Mouse (Mus musculus) adrenal gland, adult 2 months (tissue): ENCODE results near the gene Olfr921. TPM values are rescaled to one million over a fixed set of nuclear protein-coding genes. Genes with fewer than 3 reads are reported as not detected.

Experiments
- DNase-seq: peaks from one replicate; pipeline ENCODE4 v3.0.0; 2021
- long read RNA-seq: library from polyadenylated mRNA; stranded (forward); transcript quantifications from one replicate; pipeline ENCODE4 v2.0.0, GENCODE M21; 2021
- polyA plus RNA-seq: library from polyadenylated mRNA; depleted of rRNA; stranded (reverse); fragments of >200 nt; gene quantifications from 2 replicates; pipeline ENCODE4 v1.2.3, GENCODE M21; 2012; rRNA removed
- total RNA-seq, 2 experiments: library from RNA; stranded (reverse); gene quantifications; 2 replicates each; pipeline ENCODE4 v1.2.3; 2021

Olfr921 gene
- total RNA-seq (not detected), polyA plus RNA-seq (not detected in 2 replicates)
- long read RNA-seq: 0 reads

DNA sequence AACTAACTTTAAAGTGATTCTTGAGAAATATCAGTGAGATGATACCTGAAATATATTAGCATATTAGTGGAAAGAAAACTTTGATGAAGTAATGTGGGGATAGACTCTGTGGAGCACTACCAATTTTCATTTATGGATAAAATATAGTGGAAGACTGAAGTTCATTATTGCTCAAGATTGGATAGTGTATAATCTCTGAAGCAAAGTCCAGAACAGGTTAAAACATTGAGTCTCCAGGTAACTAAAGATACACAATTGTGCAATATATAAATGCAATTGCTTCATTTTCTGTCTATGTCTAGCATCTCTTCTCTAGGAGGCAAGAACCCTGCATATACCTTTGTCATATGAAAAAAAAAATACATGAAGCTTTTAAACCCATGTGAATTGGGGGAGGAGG, at the start of gene Olfr921:
Gene Olfr921 (plus strand): TSS at position 301 of the 400 bp plus-strand sequence.
- no peak for DNase-seq

DNA sequence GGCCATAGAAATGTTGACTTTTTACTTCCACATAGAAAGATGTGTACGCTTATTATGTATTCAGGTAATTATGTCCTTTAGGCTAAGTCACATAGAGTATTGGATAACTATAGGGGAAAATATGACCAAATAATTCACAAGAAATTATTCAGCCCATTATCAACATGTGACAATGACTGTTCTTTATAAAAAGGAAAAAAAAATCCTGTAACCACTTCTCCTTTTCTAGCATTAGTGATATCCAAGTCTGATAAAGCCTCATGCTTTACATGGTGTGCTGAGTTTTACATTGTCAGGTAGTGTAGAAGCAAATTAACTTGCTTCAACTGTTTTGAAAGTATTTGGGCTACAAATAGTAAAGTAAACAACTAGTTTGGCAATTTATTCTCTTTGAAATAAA, 48.8 kb upstream of the Olfr921 start:
- no peak for DNase-seq

DNA sequence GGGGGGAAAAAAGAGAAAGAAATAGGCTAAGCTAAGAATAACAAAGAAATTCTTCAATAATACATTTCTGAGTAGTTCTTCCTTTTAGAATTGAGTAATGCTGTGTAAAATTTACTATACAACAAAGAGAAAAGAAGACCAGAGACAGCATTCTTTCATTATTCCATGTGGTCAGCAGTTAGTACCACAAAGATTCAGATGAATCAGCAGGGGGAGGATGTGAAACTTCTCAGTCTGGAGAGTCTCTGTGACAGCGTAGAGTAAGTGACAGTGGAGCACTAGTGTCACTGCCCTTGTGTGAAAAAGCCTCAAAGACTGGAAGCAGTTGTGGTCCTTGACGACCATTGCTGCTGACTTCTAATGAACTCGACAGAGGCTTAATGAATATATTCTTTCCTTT, 44.6 kb upstream of the Olfr921 start:
- no peak for DNase-seq

DNA sequence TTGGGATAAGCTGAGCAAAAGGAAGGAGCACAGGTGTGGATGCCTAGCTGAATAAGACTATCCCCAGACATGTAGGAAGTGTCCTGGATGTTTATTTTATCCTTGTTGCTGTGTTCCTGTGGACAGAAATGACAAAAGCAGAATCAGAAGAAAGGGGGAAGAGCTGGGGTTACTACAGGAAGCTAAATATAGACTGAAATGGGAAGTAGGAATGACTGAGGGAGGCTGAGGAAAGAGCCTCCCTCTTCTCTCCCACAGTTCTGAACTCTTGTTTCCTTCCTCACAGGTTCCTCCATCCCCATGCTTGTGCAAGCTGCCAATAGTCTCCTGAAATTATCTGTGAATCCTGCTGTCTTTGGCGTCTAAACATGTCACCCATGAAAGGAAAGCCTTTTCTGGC, 31.5 kb upstream of the Olfr921 start:
- no peak for DNase-seq

DNA sequence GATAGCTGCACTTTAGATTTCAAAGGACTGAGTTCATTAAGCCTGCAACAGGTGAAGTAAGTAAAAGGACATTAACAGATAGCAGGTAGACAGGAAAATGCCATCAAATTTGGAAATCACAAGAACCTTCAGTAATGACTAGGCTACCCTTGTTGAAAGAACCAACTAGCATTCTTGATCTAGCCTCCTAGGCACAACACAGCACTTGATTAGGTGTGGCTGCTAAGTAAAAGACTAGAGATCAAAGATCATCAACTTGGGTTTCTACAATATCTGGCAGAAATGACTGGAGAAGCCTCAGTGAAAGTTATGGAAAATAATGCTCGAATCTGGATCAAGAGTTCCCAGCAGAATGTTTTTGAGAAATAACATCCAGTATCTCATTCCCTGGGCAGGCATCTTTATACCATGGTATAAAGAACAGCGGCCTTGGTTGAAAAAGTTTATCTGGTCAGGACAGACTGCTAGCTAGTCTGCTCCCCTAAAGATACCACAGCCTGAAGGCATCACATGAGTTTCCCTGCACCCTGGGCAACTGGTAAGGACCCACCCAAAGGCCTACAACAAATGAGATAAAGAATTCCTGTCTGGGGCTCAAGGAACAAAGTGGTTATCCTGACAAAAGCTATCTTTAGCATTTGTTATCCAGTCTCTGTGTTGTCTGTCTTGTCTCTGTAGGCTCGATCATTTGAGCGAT, 28.1 kb upstream of the Olfr921 start:
- no peak for DNase-seq

DNA sequence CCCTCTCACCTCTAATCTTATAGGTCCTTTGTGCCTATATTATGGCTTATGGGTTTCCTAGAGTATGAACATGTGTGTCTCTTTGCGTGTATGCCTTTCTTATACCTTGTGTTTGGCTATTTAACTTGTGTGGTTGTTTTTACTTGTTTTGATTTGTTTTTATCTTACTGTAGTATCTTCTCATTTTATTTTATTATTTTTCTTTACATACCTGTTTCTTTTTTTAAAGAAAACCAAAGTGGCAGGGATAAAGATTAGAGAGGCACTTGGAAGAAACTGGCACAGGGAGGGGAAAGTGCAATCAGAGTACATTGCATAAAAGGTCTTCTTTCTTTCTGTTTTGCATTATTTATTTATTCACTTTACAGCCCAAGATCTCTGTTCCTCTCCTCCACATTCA, 20.9 kb upstream of the Olfr921 start, which contains the start of gene Olfr920:
Gene Olfr920 (plus strand): TSS at position 301 of the 400 bp plus-strand sequence.
- no peak for DNase-seq

DNA sequence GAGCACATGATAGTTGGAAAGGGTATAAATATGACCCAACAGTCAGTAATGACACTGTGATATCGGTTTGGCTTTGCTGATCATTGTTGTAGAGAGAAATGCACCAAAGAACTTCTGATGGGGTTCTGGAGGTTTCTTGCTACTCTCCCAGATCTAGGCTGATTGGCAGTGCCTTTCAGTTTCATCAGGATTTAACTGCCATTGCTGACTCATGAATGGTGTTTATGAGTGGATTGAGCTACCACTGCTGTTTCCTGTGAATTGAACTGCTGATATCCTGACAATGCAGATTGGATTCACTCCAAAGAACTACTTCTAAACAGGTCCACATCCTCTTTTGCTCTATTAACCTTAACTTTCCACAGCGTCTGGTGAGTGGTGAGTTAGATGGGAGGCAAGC, 19.8 kb downstream of the Olfr921 start:
- DNase-seq: no peak

DNA sequence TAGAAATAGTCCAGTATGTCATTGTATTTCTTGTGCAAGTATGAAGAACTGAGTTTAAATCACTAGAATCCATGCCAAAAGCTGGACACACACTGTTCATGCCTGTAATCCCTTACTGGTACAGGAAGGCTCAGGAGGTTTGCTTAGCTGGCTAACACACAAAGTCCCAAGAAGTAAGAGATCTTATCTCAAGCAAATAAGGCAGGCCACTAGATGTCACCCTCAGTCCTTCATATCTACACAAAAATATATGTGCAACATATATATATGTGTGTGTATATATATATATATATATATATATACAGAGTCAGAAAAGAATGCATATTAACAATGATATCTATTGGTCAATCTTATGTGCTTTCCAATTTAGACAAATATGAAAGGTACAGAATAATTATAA, 32.8 kb downstream of the Olfr921 start:
- DNase-seq: no peak

DNA sequence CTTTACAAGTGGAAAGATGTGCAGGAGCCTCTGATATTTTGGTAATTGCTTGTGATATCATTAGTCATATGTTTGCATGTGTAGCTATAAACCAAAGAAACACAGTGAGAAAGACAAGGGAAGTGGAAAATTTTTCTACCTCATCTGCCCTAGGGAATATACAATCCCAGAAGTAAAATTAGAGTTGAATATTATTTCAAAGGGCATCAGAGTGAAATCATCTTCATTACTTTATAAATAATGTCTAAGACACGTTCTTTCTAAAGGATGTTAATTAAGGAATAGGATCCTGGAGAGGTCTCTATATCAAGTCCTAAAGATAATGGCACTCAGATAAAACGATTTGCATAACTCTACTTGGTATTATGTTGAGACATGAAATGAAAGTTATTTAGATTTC, 41.4 kb downstream of the Olfr921 start, which contains the start of gene Olfr922:
Gene Olfr922 (plus strand): TSS at position 301 of the 400 bp plus-strand sequence.
- DNase-seq: no peak

DNA sequence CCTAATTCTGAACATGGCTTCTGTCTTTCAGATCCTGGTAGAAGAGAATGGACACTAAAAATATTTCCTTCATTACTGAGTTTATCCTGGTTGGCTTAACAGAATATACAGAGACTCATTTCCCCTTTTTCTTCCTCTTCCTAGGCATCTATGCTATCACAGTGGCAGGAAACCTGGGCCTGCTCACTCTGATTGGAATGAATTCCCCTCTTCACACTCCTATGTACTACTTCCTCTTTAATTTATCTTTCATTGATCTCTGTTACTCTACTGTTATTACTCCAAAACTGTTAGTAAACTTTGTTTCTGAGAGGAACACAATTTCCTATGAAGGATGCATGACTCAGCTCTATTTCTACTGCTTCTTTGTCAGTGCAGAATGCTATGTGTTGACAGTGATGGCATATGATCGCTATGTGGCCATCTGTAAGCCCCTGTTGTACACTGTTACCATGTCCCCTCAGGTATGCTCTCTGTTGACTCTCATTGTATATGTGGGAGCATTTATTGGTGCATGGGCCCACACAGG, 42.7 kb downstream of the Olfr921 start:
- no peak for DNase-seq

DNA sequence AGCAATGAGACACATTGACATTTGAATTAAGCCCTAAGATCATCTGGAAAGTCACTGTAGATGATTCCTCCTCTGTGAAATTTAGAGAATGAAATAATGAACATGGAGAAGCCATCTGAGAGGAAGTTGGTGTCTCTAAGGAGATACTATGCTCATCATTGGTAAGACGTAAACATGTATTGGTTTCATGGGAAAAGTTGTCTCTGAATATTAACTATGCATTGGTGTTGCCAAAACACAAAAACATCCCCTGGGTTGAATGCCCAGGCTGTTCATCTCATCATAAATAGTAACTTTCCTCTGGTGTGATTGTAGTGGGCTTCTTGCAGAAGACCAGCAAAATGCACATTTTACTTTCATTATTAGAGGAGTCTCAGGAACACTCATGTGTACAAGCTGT, 53.4 kb downstream of the Olfr921 start, which contains the start of gene Olfr923:
Gene Olfr923 (plus strand): TSS at position 301 of the 400 bp plus-strand sequence.
- no peak for DNase-seq

Other genes starting within 250 kb of the Olfr921 start
- gene Olfr910, start 235.2 kb upstream of the Olfr921 start, total RNA-seq: not detected
- not detected in 2 replicates for gene Olfr910, start 235.2 kb upstream of the Olfr921 start, polyA plus RNA-seq
- gene Olfr912, start 192.9 kb upstream of the Olfr921 start, total RNA-seq: not detected
- not detected in 2 replicates for gene Olfr912, start 192.9 kb upstream of the Olfr921 start, polyA plus RNA-seq
- gene Olfr913, start 180.3 kb upstream of the Olfr921 start, total RNA-seq: not detected
- gene Olfr913, start 180.3 kb upstream of the Olfr921 start, polyA plus RNA-seq: not detected in 2 replicates
- gene Olfr914, start 168.0 kb upstream of the Olfr921 start, total RNA-seq: not detected
- not detected in 2 replicates for gene Olfr914, start 168.0 kb upstream of the Olfr921 start, polyA plus RNA-seq
- gene Olfr916, start 113.2 kb upstream of the Olfr921 start, total RNA-seq: not detected
- gene Olfr916, start 113.2 kb upstream of the Olfr921 start, polyA plus RNA-seq: not detected in 2 replicates
- not detected for gene Olfr917, start 107.2 kb upstream of the Olfr921 start, total RNA-seq
- gene Olfr917, start 107.2 kb upstream of the Olfr921 start, polyA plus RNA-seq: not detected in 2 replicates
- not detected for gene Olfr918, start 98.5 kb upstream of the Olfr921 start, total RNA-seq
- gene Olfr918, start 98.5 kb upstream of the Olfr921 start, polyA plus RNA-seq: not detected in 2 replicates
- gene Olfr919, start 69.4 kb upstream of the Olfr921 start, total RNA-seq: not detected
- gene Olfr919, start 69.4 kb upstream of the Olfr921 start, polyA plus RNA-seq: not detected in 2 replicates
- gene Vwa5a, start 54.8 kb upstream of the Olfr921 start, total RNA-seq: 10 to 100 TPM; 38.3 to 56.7 TPM
- 7.1 and 8.0 TPM in 2 replicates for gene Vwa5a, start 54.8 kb upstream of the Olfr921 start, polyA plus RNA-seq
- under 1 TPM; 0.26 to 0.28 TPM for gene Olfr920, start 20.8 kb upstream of the Olfr921 start, total RNA-seq
- 0.06 and 0.07 TPM in 2 replicates for gene Olfr920, start 20.8 kb upstream of the Olfr921 start, polyA plus RNA-seq
- not detected for gene Olfr922, start 41.5 kb downstream of the Olfr921 start, total RNA-seq
- not detected in 2 replicates for gene Olfr922, start 41.5 kb downstream of the Olfr921 start, polyA plus RNA-seq
- not detected for gene Olfr923, start 53.5 kb downstream of the Olfr921 start, total RNA-seq
- not detected in 2 replicates for gene Olfr923, start 53.5 kb downstream of the Olfr921 start, polyA plus RNA-seq
- gene Olfr924, start 71.4 kb downstream of the Olfr921 start, total RNA-seq: not detected
- not detected in 2 replicates for gene Olfr924, start 71.4 kb downstream of the Olfr921 start, polyA plus RNA-seq
- gene Olfr26, start 82.0 kb downstream of the Olfr921 start, total RNA-seq: not detected
- gene Olfr26, start 82.0 kb downstream of the Olfr921 start, polyA plus RNA-seq: not detected in 2 replicates
- not detected for gene Olfr926, start 104.1 kb downstream of the Olfr921 start, total RNA-seq
- not detected in 2 replicates for gene Olfr926, start 104.1 kb downstream of the Olfr921 start, polyA plus RNA-seq
- not detected for gene Olfr930, start 156.7 kb downstream of the Olfr921 start, total RNA-seq
- not detected in 2 replicates for gene Olfr930, start 156.7 kb downstream of the Olfr921 start, polyA plus RNA-seq
- gene Olfr933, start 199.2 kb downstream of the Olfr921 start, total RNA-seq: under 1 TPM in 1 of 2 experiments, not detected in 1; 0.17 TPM
- gene Olfr933, start 199.2 kb downstream of the Olfr921 start, polyA plus RNA-seq: not detected in 2 replicates
- gene Olfr934, start 215.2 kb downstream of the Olfr921 start, total RNA-seq: not detected
- not detected in 2 replicates for gene Olfr934, start 215.2 kb downstream of the Olfr921 start, polyA plus RNA-seq
- not detected for gene Olfr935, start 226.6 kb downstream of the Olfr921 start, total RNA-seq
- not detected in 2 replicates for gene Olfr935, start 226.6 kb downstream of the Olfr921 start, polyA plus RNA-seq